Mouse (Mus musculus) CH12.LX (cell line): ENCODE measurements around the gene Irs4. TPM values are rescaled to one million over a fixed set of nuclear protein-coding genes. Genes with fewer than 3 reads are reported as not detected.

Experiments used
- DNase-seq: peaks from one replicate; pipeline ENCODE4 v3.0.0-alpha.2; 2013; ENCODE audit errors: extremely low read depth
- H3K27ac ChIP-seq: 2 replicates; pipeline ENCODE4 v1.5.1; 2012; ENCODE audit warnings: low read depth, mild to moderate bottlenecking, control low read depth, moderate library complexity; ENCODE audit not compliant: insufficient read depth
- H3K27me3 ChIP-seq: replicated peaks from 2 replicates; pipeline ENCODE3; 2012; ENCODE audit warnings: inconsistent platforms
- H3K36me3 ChIP-seq, 2 experiments: replicated peaks in 1 of 2; 2 replicates each; pipeline versions ENCODE3 to v1.6.1; 2012; ENCODE audit warnings: inconsistent platforms in 1 of 2, low read length in 1 of 2, mild to moderate bottlenecking in 1 of 2, mixed read lengths in 1 of 2, moderate library complexity in 1 of 2; ENCODE audit not compliant: control insufficient read depth in 1 of 2, insufficient read depth in 1 of 2
- H3K4me1 ChIP-seq, 2 experiments: 2 replicates each; pipeline ENCODE4 v1.6.1; 2012; ENCODE audit warnings: inconsistent platforms in 1 of 2, moderate library complexity in 1 of 2; ENCODE audit not compliant: insufficient read depth in 2 of 2, control insufficient read depth in 1 of 2
- H3K4me2 ChIP-seq: 2 replicates; pipeline ENCODE4 v1.6.1; 2012; ENCODE audit warnings: low read depth, mild to moderate bottlenecking, control low read depth; ENCODE audit not compliant: poor library complexity, insufficient read depth, severe bottlenecking
- H3K4me3 ChIP-seq, 3 experiments: fragments of 150-350 bp in 1 of 3; sonication (generic) in 1 of 3; replicated peaks in 1 of 3; 2 replicates each; pipeline versions ENCODE3 to v1.5.1; 2011 to 2012; ENCODE audit warnings: low read depth in 2 of 3, low read length in 2 of 3, mild to moderate bottlenecking in 2 of 3, moderate library complexity in 2 of 3, control low read depth in 1 of 3, improper control_type of control experiment in 1 of 3, inconsistent platforms in 1 of 3, mixed read lengths in 1 of 3; ENCODE audit not compliant: poor library complexity in 1 of 3
- H3K79me2 ChIP-seq: replicated peaks from 2 replicates; pipeline ENCODE4 v1.6.1; 2012; ENCODE audit warnings: mild to moderate bottlenecking, moderate library complexity; ENCODE audit not compliant: control insufficient read depth, poor library complexity, insufficient read depth, severe bottlenecking; ENCODE audit errors: extremely low read depth
- H3K9ac ChIP-seq: 2 replicates; pipeline ENCODE4 v1.6.1; 2012; ENCODE audit warnings: low read depth, mild to moderate bottlenecking, control low read depth, moderate library complexity; ENCODE audit not compliant: insufficient read depth
- H3K9me3 ChIP-seq: replicated peaks from 2 replicates; pipeline ENCODE3; 2012; ENCODE audit warnings: low read length, inconsistent platforms, mixed read lengths
- CHD2 ChIP-seq: IDR thresholded peaks from 2 replicates; pipeline ENCODE4 v1.6.1; 2011; ENCODE audit warnings: low read length, improper control_type of control experiment
- CTCF ChIP-seq, 2 experiments: IDR thresholded peaks in 1 of 2; conservative IDR thresholded peaks in 1 of 2; 2 replicates each; pipeline ENCODE4 v1.5.1; 2011 to 2012; ENCODE audit warnings: low read depth in 2 of 2, low read length in 2 of 2, improper control_type of control experiment in 1 of 2, inconsistent platforms in 1 of 2, mild to moderate bottlenecking in 1 of 2, moderate library complexity in 1 of 2
- ELF1 ChIP-seq: IDR thresholded peaks from 2 replicates; pipeline ENCODE4 v1.6.1; 2014; ENCODE audit warnings: low read depth, mild to moderate bottlenecking, inconsistent platforms, low read length, improper control_type of control experiment
- HCFC1 ChIP-seq: IDR thresholded peaks from 2 replicates; pipeline ENCODE4 v1.6.1; 2012; ENCODE audit warnings: low read depth, mild to moderate bottlenecking, inconsistent platforms, low read length, improper control_type of control experiment
- JUN ChIP-seq: IDR thresholded peaks from 2 replicates; pipeline ENCODE4 v1.6.1; 2011; ENCODE audit warnings: low read depth, mild to moderate bottlenecking, low read length, improper control_type of control experiment, moderate library complexity; ENCODE audit not compliant: insufficient read depth
- MAZ ChIP-seq: IDR thresholded peaks from 2 replicates; pipeline ENCODE4 v1.6.1; 2012; ENCODE audit warnings: low read depth, mild to moderate bottlenecking, inconsistent platforms, low read length, improper control_type of control experiment, moderate library complexity
- MYC ChIP-seq: IDR thresholded peaks from 2 replicates; pipeline ENCODE4 v1.6.1; 2011; ENCODE audit warnings: low read depth, mild to moderate bottlenecking, improper control_type of control experiment, low read length
- NELFE ChIP-seq: IDR thresholded peaks from 2 replicates; pipeline ENCODE4 v1.6.1; 2011; ENCODE audit warnings: low read depth, low read length, improper control_type of control experiment
- RCOR1 ChIP-seq: conservative IDR thresholded peaks from 2 replicates; pipeline ENCODE4 v1.6.1; 2012; ENCODE audit warnings: low read depth, mild to moderate bottlenecking, inconsistent platforms, low read length, improper control_type of control experiment
- SIN3A ChIP-seq: IDR thresholded peaks from 2 replicates; pipeline ENCODE4 v1.6.1; 2012; ENCODE audit warnings: low read length, improper control_type of control experiment, inconsistent platforms
- UBTF ChIP-seq: IDR thresholded peaks from 2 replicates; pipeline ENCODE4 v1.6.1; 2012; ENCODE audit warnings: low read depth, mild to moderate bottlenecking, inconsistent platforms, low read length, improper control_type of control experiment, moderate library complexity
- USF1 ChIP-seq: IDR thresholded peaks from 2 replicates; pipeline ENCODE4 v1.6.1; 2014; ENCODE audit warnings: low read depth, mild to moderate bottlenecking, inconsistent platforms, low read length, improper control_type of control experiment
- ZNF384 ChIP-seq: IDR thresholded peaks from 2 replicates; pipeline ENCODE4 v1.6.1; 2012; ENCODE audit warnings: low read depth, low read length, improper control_type of control experiment, inconsistent platforms
- dilution Hi-C: fragments of 300-500 bp; cut with MboI; formaldehyde crosslinking; loops from 2 replicates; pipeline ENCODE4 v1.14.3; 2020; ENCODE audit warnings: low sequenced_read_pairs; ENCODE audit not compliant: extremely low pct_unique_long_range_greater_than_20kb, extremely low pct_ligation_motif_present
- in situ Hi-C: fragments of 300-500 bp; cut with MboI; formaldehyde crosslinking; loops from 3 replicates; pipeline ENCODE4 v1.14.3; 2019; ENCODE audit warnings: low sequenced_read_pairs, low pct_ligation_motif_present, low pct_unique_long_range_greater_than_20kb, mixed read lengths
- polyA plus RNA-seq: library from polyadenylated mRNA; unstranded; fragments of >175 nt; gene quantifications from 2 replicates; pipeline ENCODE4 v1.2.1, GENCODE M21; 2012; ENCODE audit warnings: low read depth; ENCODE audit not compliant: insufficient read length
- total RNA-seq, 2 experiments: library from RNA; depleted of rRNA; stranded (reverse); fragments of 300-350 nt in 1 of 2; fragments of >200 nt in 1 of 2; gene quantifications; 2 replicates each; pipeline ENCODE4 v1.2.3; 2012 to 2014

Irs4 gene
- not detected in 2 replicates for total RNA-seq (2012; rRNA removed)
- not detected in 2 replicates for total RNA-seq (2014; rRNA removed)
- not detected in 2 replicates for polyA plus RNA-seq

DNA sequence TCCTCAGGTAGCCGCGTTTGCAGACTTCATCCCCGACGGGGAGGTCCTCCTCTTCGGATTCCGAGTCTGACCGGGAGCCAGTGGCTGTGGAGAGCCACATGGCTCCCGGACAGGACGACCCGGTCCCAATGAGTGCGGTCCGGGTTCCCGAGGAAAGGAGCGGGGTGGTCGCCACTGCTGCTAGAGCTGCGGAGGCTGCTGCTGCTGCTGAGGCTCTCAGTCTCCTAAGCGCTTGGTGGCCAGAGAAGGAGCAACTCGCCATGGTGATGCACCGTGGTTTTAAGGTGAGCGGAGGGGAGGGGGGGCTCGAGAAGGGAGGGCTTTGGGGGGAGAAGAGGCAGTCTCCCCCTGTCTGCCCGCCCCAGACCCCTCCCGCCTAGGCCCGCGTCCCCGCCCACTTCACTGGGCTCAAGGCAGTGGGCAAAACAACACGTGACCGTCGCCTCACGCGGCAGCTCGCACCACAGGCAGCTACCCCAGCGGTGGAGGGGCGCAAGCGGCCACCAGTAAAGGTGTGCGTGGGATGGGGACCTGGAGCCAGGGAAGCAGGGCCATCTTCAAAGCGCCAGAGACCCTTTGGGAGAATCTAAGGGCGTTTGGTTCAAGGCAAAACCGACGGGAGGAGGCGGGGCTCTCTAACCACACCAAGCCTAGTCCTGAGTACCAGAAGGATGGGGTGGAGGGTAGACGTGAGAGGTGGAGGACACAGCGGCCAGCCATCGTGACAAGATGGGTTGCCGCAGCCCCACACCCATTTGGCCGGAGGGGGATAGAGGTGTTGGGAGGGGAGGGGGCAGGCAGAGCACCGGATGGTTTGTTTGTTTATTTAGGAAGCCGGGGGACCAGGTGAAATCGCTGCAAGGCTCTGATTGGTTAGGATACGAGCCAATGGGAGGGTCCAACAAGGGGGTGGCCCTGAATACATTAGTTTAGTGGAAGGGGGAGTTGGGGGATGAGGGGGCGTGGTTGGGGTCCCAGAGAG, at the start of gene Irs4:
Gene Irs4, minus strand, starts transcription at position 327 of the 982 bp plus-strand sequence.
- Histone ChIP-seq H3K27me3 (no peaks in the 10 kb centered on the region), H3K27ac (no peak within 1 kb of the TSS), H3K79me2 (no peaks in the 10 kb centered on the region), H3K4me3 (no peak within 1 kb of the TSS), H3K9me3 (no peaks in the 10 kb centered on the region), H3K4me1 (no peaks in the 10 kb centered on the region), H3K4me2 (no peak within 1 kb of the TSS), H3K36me3 (no peaks in the 10 kb centered on the region), H3K9ac (no peak within 1 kb of the TSS)
- TF ChIP-seq MYC: no peak
- no peak for TF ChIP-seq SIN3A
- no peak for TF ChIP-seq CTCF (conservative IDR thresholded peaks at IDR 0.05 in 1 of 2, IDR thresholded peaks at IDR 0.05 in 1 of 2; ENCODE audit: low read depth in 2 of 2, low read length in 2 of 2)
- no peak for TF ChIP-seq HCFC1
- TF ChIP-seq NELFE: no peak
- no peak for TF ChIP-seq CHD2
- TF ChIP-seq ELF1: no peak
- no peak for TF ChIP-seq USF1
- TF ChIP-seq JUN: no peak
- no peak for TF ChIP-seq RCOR1
- in situ Hi-C loops (no loop called here), dilution Hi-C loops (no loop called here)
- no peak for DNase-seq

DNA sequence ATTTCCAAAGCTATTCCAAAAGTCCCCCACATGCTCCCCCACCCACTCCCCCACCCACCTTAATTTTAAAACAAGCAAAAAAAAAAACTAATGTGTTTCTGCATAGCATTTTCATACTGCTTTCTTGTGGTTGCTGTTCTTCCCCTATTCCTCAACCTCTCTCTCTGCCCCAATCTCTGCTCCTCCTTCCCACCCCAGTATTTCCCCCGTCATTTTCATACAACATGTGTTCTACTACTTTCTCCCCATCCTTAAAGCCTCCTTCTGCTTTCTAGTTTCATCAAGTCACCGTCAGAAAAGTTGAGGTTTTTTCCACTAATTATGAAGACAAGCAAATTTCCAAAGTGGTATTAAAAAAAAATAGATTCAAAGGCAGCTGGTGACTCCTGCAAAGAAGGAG, 25.3 kb upstream of the Irs4 start:
- Histone ChIP-seq H3K27me3 (no peaks in the 10 kb centered on the region), H3K4me1 (peaks cover 0 to 3% of the 10 kb centered on the region in 2 experiments; a peak in 2 of 4 replicates), H3K36me3 (no peaks in the 10 kb centered on the region), H3K9ac (no peak overlapping the region), H3K79me2 (no peaks in the 10 kb centered on the region), H3K4me2 (no peak overlapping the region), H3K4me3 (no peak overlapping the region), H3K9me3 (no peaks in the 10 kb centered on the region), H3K27ac (no peak overlapping the region)
- no peak for TF ChIP-seq UBTF
- TF ChIP-seq RCOR1: no peak
- TF ChIP-seq ZNF384: peak; percentile 63
- no peak for TF ChIP-seq MAZ
- peak; percentile 51 for DNase-seq
- in situ Hi-C loops (no loop called here), dilution Hi-C loops (no loop called here)
